Mouse (Mus musculus) stomach, postnatal 0 days (tissue): ENCODE data around the gene Stbd1.

Experiments used
- CTCF ChIP-seq: IDR thresholded peaks from 2 replicates; pipeline ENCODE4 v1.5.1; 2016; ENCODE audit warnings: antibody characterized with exemption, low read depth, mild to moderate bottlenecking, moderate library complexity
- EP300 ChIP-seq: optimal IDR thresholded peaks from 2 replicates; pipeline ENCODE3; 2016; ENCODE audit warnings: antibody characterized with exemption

DNA sequence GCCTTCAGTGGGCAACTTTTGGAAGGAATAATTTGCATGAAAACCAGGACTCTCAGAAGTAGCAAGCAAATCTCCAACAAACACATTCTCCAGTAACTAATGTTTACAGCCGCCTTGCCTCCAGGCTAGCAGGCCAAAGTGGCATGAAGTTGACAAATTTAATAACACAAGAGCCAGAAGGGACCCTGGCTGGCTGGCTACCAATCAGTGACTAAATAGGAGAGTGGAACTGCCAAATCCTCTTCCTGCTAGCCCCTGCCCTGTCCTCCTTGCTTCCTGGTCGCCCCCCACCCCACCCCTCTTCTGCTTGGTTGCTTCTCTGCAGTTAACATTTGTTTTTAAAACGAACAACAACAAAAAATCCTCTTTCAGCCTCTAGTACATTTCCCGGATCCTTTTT lies 48.4 kb upstream of the Stbd1 start:
- no peak for TF ChIP-seq CTCF
- TF ChIP-seq EP300: no peak
